Mouse (Mus musculus) MEL (cell line): ENCODE data around the gene Hps5. TPM values are rescaled to one million over a fixed set of nuclear protein-coding genes. Genes with fewer than 3 reads are reported as not detected.

Source experiments
- DNase-seq: peaks from one replicate; pipeline ENCODE4 v3.0.0; 2011; ENCODE audit warnings: low read depth, low spot score
- H3K27ac ChIP-seq: 2 replicates; pipeline ENCODE4 v1.5.1; 2012; ENCODE audit warnings: low read depth, mild to moderate bottlenecking, control low read depth, low read length, moderate library complexity; ENCODE audit not compliant: control insufficient read depth
- H3K27me3 ChIP-seq, 2 experiments: fragments of 150-350 bp in 1 of 2; sonication (generic) in 1 of 2; 2 replicates each; pipeline ENCODE4 v1.6.1; 2012; ENCODE audit warnings: low read length in 2 of 2, mild to moderate bottlenecking in 2 of 2, improper control_type of control experiment in 1 of 2, moderate library complexity in 1 of 2; ENCODE audit not compliant: insufficient read depth in 2 of 2, control insufficient read depth in 1 of 2
- H3K36me3 ChIP-seq, 2 experiments: 2 replicates each; pipeline ENCODE4 v1.6.1; 2012 to 2014; ENCODE audit warnings: low read length in 2 of 2, improper control_type of control experiment in 1 of 2, inconsistent platforms in 1 of 2, mild to moderate bottlenecking in 1 of 2; ENCODE audit not compliant: insufficient read depth in 2 of 2, control insufficient read depth in 1 of 2
- H3K4me1 ChIP-seq, 2 experiments: fragments of 150-350 bp in 1 of 2; sonication (generic) in 1 of 2; 2 replicates each; pipeline ENCODE4 v1.6.1; 2012; ENCODE audit warnings: low read length in 2 of 2, improper control_type of control experiment in 1 of 2, mild to moderate bottlenecking in 1 of 2; ENCODE audit not compliant: insufficient read depth in 2 of 2, control insufficient read depth in 1 of 2
- H3K4me3 ChIP-seq, 2 experiments: fragments of 150-350 bp in 1 of 2; sonication (generic) in 1 of 2; 2 replicates each; pipeline ENCODE4 v1.5.1; 2012; ENCODE audit warnings: low read depth in 2 of 2, low read length in 2 of 2, mild to moderate bottlenecking in 2 of 2, moderate library complexity in 2 of 2, control low read depth in 1 of 2, improper control_type of control experiment in 1 of 2; ENCODE audit not compliant: control insufficient read depth in 1 of 2, insufficient read depth in 1 of 2
- H3K79me2 ChIP-seq: 2 replicates; pipeline ENCODE4 v1.6.1; 2012; ENCODE audit warnings: mild to moderate bottlenecking, low read length, moderate library complexity; ENCODE audit not compliant: control insufficient read depth, poor library complexity, insufficient read depth
- H3K9ac ChIP-seq: 2 replicates; pipeline ENCODE4 v1.6.1; 2012; ENCODE audit warnings: low read depth, mild to moderate bottlenecking, control low read depth, low read length, moderate library complexity; ENCODE audit not compliant: control insufficient read depth, poor library complexity, severe bottlenecking
- H3K9me3 ChIP-seq: fragments of 150-350 bp; sonication (generic); replicated peaks from 2 replicates; pipeline ENCODE4 v1.6.1; 2012; ENCODE audit warnings: mild to moderate bottlenecking, low read length, improper control_type of control experiment, moderate library complexity; ENCODE audit not compliant: insufficient read depth
- CHD2 ChIP-seq: IDR thresholded peaks from 2 replicates; pipeline ENCODE4 v1.6.1; 2011; ENCODE audit warnings: low read length, improper control_type of control experiment
- CTCF ChIP-seq, 3 experiments: IDR thresholded peaks in 2 of 3; conservative IDR thresholded peaks in 1 of 3; 2 replicates each; pipeline ENCODE4 v1.5.1; 2011 to 2012; ENCODE audit warnings: low read length in 3 of 3, low read depth in 2 of 3, mild to moderate bottlenecking in 2 of 3, improper control_type of control experiment in 1 of 3, inconsistent platforms in 1 of 3, mixed read lengths in 1 of 3, moderate library complexity in 1 of 3; ENCODE audit not compliant: control insufficient read depth in 1 of 3, insufficient read depth in 1 of 3, poor library complexity in 1 of 3, severe bottlenecking in 1 of 3
- E2F4 ChIP-seq: IDR thresholded peaks from 2 replicates; pipeline ENCODE4 v1.6.1; 2011; ENCODE audit warnings: low read depth, low read length, improper control_type of control experiment, borderline replicate concordance
- ELF1 ChIP-seq: IDR thresholded peaks from 2 replicates; pipeline ENCODE4 v1.6.1; 2014; ENCODE audit warnings: low read depth, mild to moderate bottlenecking, inconsistent platforms, low read length, improper control_type of control experiment, moderate library complexity
- GATA1 ChIP-seq: IDR thresholded peaks from 2 replicates; pipeline ENCODE4 v1.6.1; 2011; ENCODE audit warnings: low read depth, low read length, improper control_type of control experiment
- JUND ChIP-seq: IDR thresholded peaks from 2 replicates; pipeline ENCODE4 v1.6.1; 2011; ENCODE audit warnings: low read depth, mild to moderate bottlenecking, improper control_type of control experiment, low read length
- KAT2A ChIP-seq: conservative IDR thresholded peaks from 2 replicates; pipeline ENCODE4 v1.6.1; 2012; ENCODE audit warnings: low read depth, low read length, improper control_type of control experiment, inconsistent platforms
- MEF2A ChIP-seq: IDR thresholded peaks from 2 replicates; pipeline ENCODE4 v1.6.1; 2014; ENCODE audit warnings: low read depth, mild to moderate bottlenecking, inconsistent platforms, low read length, improper control_type of control experiment; ENCODE audit not compliant: poor library complexity, insufficient replicate concordance, severe bottlenecking; ENCODE audit errors: extremely low read depth
- MXI1 ChIP-seq: IDR thresholded peaks from 2 replicates; pipeline ENCODE4 v1.6.1; 2011; ENCODE audit warnings: mild to moderate bottlenecking, low read depth, low read length, improper control_type of control experiment
- MYB ChIP-seq: IDR thresholded peaks from 2 replicates; pipeline ENCODE4 v1.6.1; 2011; ENCODE audit warnings: mild to moderate bottlenecking, low read depth, low read length, improper control_type of control experiment
- NELFE ChIP-seq: IDR thresholded peaks from 2 replicates; pipeline ENCODE4 v1.6.1; 2011; ENCODE audit warnings: low read depth, low read length, improper control_type of control experiment
- TAL1 ChIP-seq: IDR thresholded peaks from 2 replicates; pipeline ENCODE4 v1.6.1; 2012; ENCODE audit warnings: mild to moderate bottlenecking, inconsistent platforms, low read length, moderate library complexity, mixed read lengths
- TBP ChIP-seq: IDR thresholded peaks from 2 replicates; pipeline ENCODE4 v1.8.0; 2011; ENCODE audit warnings: low read depth, low read length, improper control_type of control experiment
- USF1 ChIP-seq: IDR thresholded peaks from 2 replicates; pipeline ENCODE4 v1.6.1; 2014; ENCODE audit warnings: low read depth, mild to moderate bottlenecking, inconsistent platforms, low read length, improper control_type of control experiment, moderate library complexity
- USF2 ChIP-seq, 2 experiments: IDR thresholded peaks; 2 replicates each; pipeline ENCODE4 v1.6.1; 2011 to 2012; ENCODE audit warnings: improper control_type of control experiment in 2 of 2, low read length in 2 of 2, borderline replicate concordance in 1 of 2, inconsistent platforms in 1 of 2, low read depth in 1 of 2, mild to moderate bottlenecking in 1 of 2; ENCODE audit not compliant: insufficient read depth in 1 of 2
- ZKSCAN1 ChIP-seq: IDR thresholded peaks from 2 replicates; pipeline ENCODE4 v1.6.1; 2012; ENCODE audit warnings: low read depth, mild to moderate bottlenecking, inconsistent platforms, low read length, improper control_type of control experiment, moderate library complexity
- ZMIZ1 ChIP-seq: IDR thresholded peaks from 2 replicates; pipeline ENCODE4 v1.6.1; 2012; ENCODE audit warnings: low read depth, mild to moderate bottlenecking, inconsistent platforms, low read length, improper control_type of control experiment, moderate library complexity
- polyA plus RNA-seq, 2 experiments: library from polyadenylated mRNA; stranded (reverse) in 1 of 2; unstranded in 1 of 2; fragments of >175 nt in 1 of 2; fragments of >200 nt in 1 of 2; gene quantifications; 2 replicates each; pipeline versions ENCODE4 v1.2.1 to v1.2.4; 2012; ENCODE audit warnings: low replicate concordance in 2 of 2, low read depth in 1 of 2; ENCODE audit not compliant: insufficient read length in 2 of 2, insufficient read depth in 1 of 2, missing spikeins in 1 of 2
- total RNA-seq: library from RNA; depleted of rRNA; stranded (reverse); fragments of 300-350 nt; gene quantifications from 2 replicates; pipeline ENCODE4 v1.2.3, GENCODE M21; 2012

Gene Hps5
- total and polyA plus RNA-seq, 3 experiments = 19.3 to 20.2 TPM; not detected in 1

DNA sequence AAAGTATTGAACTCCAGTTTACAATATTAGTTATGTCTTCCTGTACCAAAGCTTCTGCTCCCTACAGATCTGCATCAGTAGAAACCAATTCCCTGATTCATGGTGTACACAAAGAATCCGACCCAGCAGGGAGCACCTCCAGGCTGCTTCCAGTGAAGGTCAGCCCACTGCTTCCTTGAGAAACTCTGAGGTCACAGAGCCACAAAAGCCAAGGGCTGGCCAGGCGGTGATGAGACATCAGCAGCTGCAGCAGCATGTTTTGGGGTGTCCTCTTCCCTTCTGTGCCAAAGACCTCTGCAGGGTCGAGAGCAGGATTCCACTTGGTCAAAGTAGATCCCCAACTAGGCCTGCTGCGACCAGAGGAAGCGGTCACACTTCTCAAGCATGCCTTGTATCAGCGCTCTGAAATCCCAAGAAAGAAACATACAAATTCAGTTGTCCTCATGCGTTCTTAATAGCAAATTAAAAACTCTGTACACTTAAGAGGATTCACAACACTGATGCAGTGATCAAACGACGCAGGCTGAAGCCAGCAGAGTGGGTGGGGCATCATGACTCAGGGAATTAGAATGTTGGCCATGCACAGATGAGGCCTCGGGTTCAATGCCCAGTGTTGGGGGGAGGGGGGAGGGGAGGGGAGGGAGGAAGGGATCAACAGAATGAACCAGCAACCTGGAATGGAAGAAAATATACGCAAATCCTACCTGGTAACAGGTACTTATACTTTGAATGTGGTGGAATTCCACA is 34.6 kb downstream of the Hps5 start:
- no peak overlapping the region for H3K27ac ChIP-seq
- H3K4me3 ChIP-seq = no peak overlapping the region
- TF ChIP-seq MEF2A (no peak), TAL1 (no peak), E2F4 (no peak), CHD2 (no peak), USF1 (no peak), MXI1 (no peak), KAT2A (no peak), MYB (no peak), CTCF (IDR thresholded peaks at IDR 0.05 in 2 of 3, conservative IDR thresholded peaks at IDR 0.05 in 1 of 3; ENCODE audit: control insufficient read depth in 1 of 3, insufficient read depth in 1 of 3, low read depth in 2 of 3, low read length in 3 of 3, poor library complexity in 1 of 3, severe bottlenecking in 1 of 3) (no peak), NELFE (no peak), TBP (no peak), ZMIZ1 (no peak), ZKSCAN1 (no peak)
- no peaks in the 10 kb centered on the region for H3K27me3 ChIP-seq
- H3K9me3 ChIP-seq = no peaks in the 10 kb centered on the region
- H3K36me3 ChIP-seq = peaks cover 0 to 2% of the 10 kb centered on the region in 2 experiments; a peak in 2 of 4 replicates
- DNase-seq = no peak
- no peak overlapping the region for H3K9ac ChIP-seq
- no peaks in the 10 kb centered on the region for H3K79me2 ChIP-seq
- no peaks in the 10 kb centered on the region for H3K4me1 ChIP-seq

DNA sequence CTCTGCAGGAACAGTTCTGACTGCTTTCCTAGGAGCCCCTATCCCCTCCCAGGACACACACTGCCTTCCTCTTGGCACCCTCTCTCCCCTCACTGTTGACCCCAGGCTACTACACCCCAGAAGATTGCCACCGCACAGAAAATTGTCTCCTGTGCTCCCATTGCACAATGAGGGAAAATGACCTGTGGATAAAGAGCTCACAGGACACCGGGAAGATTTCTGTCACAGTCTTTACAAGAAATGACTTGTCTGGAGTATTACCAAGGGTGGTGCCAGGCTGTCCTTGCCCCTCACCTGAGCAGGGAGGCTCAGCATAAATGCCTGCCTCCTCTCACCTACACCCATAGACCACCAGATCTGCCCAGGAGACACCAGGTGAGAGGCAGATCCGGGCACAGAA is 44.4 kb downstream of the Hps5 start, which contains the start of gene Saa2:
TSS of gene Saa2 (plus strand) at position 301 of the 400 bp plus-strand sequence.
- Histone ChIP-seq H3K4me1 (no peaks in the 10 kb centered on the region), H3K27me3 (peaks cover 9 to 13% of the 10 kb centered on the region in 2 experiments), H3K4me3 (no peak within 1 kb of the TSS), H3K9me3 (no peaks in the 10 kb centered on the region), H3K79me2 (no peaks in the 10 kb centered on the region)
- no peak for DNase-seq
- TF ChIP-seq GATA1 = no peak
- no peak for TF ChIP-seq ELF1
- TF ChIP-seq MYB = no peak
- TF ChIP-seq TAL1 = no peak
- no peak for TF ChIP-seq JUND
- no peak for TF ChIP-seq USF2 (IDR thresholded peaks at IDR 0.05; ENCODE audit: borderline replicate concordance in 1 of 2, insufficient read depth in 1 of 2, low read depth in 1 of 2, low read length in 2 of 2)
- TF ChIP-seq, all 39 proteins: peak for 0
- Histone ChIP-seq H3K27ac (no peak within 1 kb of the TSS), H3K36me3 (no peaks in the 10 kb centered on the region), H3K9ac (no peak within 1 kb of the TSS)
